ENCODE assay signal across 8 mouse cellular contexts in the genomic region with DNA sequence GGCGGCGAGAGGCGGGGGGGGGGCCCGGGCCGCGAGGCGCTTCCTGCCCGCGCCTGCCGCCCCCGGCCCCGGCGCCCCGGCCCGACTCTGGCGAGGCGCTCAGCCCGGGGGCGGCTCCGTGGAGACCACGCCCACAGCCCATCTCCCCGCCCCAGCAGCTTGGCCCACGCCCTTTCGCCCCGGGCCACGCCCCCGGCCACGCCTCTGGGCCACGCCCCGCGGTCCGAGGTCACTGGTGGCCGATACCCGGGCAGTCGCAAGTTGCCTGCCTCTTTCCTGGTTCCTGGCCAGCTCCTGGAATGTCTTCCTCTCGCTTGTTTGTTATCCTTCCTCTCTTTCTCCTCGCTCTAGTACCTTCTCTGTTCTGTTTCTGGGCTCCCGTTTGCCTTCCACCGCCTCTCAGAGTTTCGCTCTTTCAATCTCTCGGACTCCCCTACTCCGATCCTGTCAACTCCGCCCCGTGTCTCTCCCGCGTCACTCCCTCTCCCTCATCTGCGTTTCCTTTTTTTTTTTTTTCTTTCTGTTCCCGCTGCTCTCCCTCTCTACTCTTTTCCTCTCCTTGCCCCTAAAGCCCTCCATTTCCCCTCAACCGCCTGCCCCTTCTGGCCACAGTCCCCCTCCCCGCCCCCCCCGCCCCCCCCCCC. TPM values are rescaled to one million over a fixed set of nuclear protein-coding genes. Genes with fewer than 3 reads are reported as not detected.
DNase-seq lines count a peak whose midpoint lies in the region; ATAC-seq lines count a peak whose summit lies in the region.

TSS of gene Plxnd1 (minus strand) at position 129 of the 644 bp plus-strand sequence.

- H3K36me3 ChIP-seq in hindbrain, embryonic 15.5 days: no peaks in the 10 kb centered on the region

- H3K4me1 ChIP-seq in hindbrain, embryonic 15.5 days (replicated peaks): peaks cover 24% of the 10 kb centered on the region

- peak within 1 kb of the TSS; percentile 42 for H3K9ac ChIP-seq in hindbrain, embryonic 15.5 days

- H3K4me2 ChIP-seq in hindbrain, embryonic 15.5 days: peak within 1 kb of the TSS; percentile 92

- H3K9me3 ChIP-seq in hindbrain, embryonic 15.5 days: no peaks in the 10 kb centered on the region

- peak; percentile 66 for DNase-seq in WW6 (ENCODE audit: low read depth, low spot score)
- peak; percentile 64 to 80 for DNase-seq in cerebellum, postnatal 4 days (ENCODE audit: low spot score in 2 of 2)
- DNase-seq in gastrocnemius, adult 18-20 months (ENCODE audit: low spot score): peak; percentile 94
- peak; percentile 83 to 85 for DNase-seq in layer of hippocampus, postnatal 36 days
- DNase-seq in lung, postnatal 36 days: peak; percentile 94
- peak; percentile 91 for DNase-seq in retina, embryonic 14.5 days (ENCODE audit: low spot score)
- DNase-seq in thymus, postnatal 36 days: peak; percentile 94 to 97

- 2% methylated on average over 28 of the region's 51 CpGs for WGBS in hindbrain, embryonic 15.5 days

- peak within 1 kb of the TSS; percentile 51 for H3K4me3 ChIP-seq in hindbrain, embryonic 15.5 days

- ATAC-seq in hindbrain, embryonic 15.5 days (ENCODE audit: low FRiP score, low read depth): peak; percentile 54

- peak within 1 kb of the TSS; percentile 26; the same call in 1 of the 2 replicates for H3K27ac ChIP-seq in hindbrain, embryonic 15.5 days (replicated peaks)

- H3K27me3 ChIP-seq in hindbrain, embryonic 15.5 days: peaks cover 42% of the 10 kb centered on the region

RNA-seq across cellular contexts. Expression of gene Plxnd1, which starts in this region (rescaled TPM):
- 10 to 100 TPM; 20.0 to 23.7 TPM for total RNA-seq in gastrocnemius, adult 18-20 months (2021)
- 10.8 and 12.7 TPM in 2 replicates for polyA plus RNA-seq in hindbrain, embryonic 15.5 days (2015; fragmentation: Nextera tagmentation; extraction: Ambion mirVana)
- 10 to 100 TPM; 19.6 to 22.9 TPM for total RNA-seq in layer of hippocampus, postnatal 36 days (2021)

Comparison
In these comparisons a context has a peak if more than half of its experiments do, and no peak if none do; other contexts are left out.
1. Peak in every context shown above with its lines: DNase-seq, ATAC-seq, H3K4me3 ChIP-seq and H3K27ac ChIP-seq.